Mouse (Mus musculus): ENCODE results near the gene Tmed10. TPM values are rescaled to one million over a fixed set of nuclear protein-coding genes. Genes with fewer than 3 reads are reported as not detected.
A peak's percentile ranks its signal among the peaks of the same experiment; 100 is the strongest.

The Tmed10 gene
- polyA plus RNA-seq, 1 experiment from 2014 or later, result 208 TPM

GRCm38 (mm10) chr12:85342310-85342709 is 32.3 kb downstream of the Tmed10 start:
- H3K4me2 ChIP-seq (ENCODE audit: low read length), result no peak overlapping the region
- H3K36me3 ChIP-seq (ENCODE audit: control insufficient read depth, insufficient read depth, low read length), result peaks cover 4% of the 10 kb centered on the region
- peaks cover 10% of the 10 kb centered on the region for H3K4me1 ChIP-seq (ENCODE audit: control insufficient read depth, insufficient read depth, low read depth, low read length)
- ATAC-seq, result no peak
- H3K4me3 ChIP-seq (ENCODE audit: low read length), result no peak overlapping the region
- 74% methylated on average over 4 of the region's 4 CpGs for WGBS
- no peak overlapping the region for H3K27ac ChIP-seq (ENCODE audit: low read depth, low read length)
- H3K9ac ChIP-seq (ENCODE audit: low read depth, low read length), result no peak overlapping the region
- H3K27me3 ChIP-seq (replicated peaks; ENCODE audit: control insufficient read depth, insufficient read depth, low read length), result no peaks in the 10 kb centered on the region
- no peaks in the 10 kb centered on the region for H3K9me3 ChIP-seq (ENCODE audit: control insufficient read depth, low read length)

GRCm38 (mm10) chr12:85341131-85341530 is 33.5 kb downstream of the Tmed10 start:
- Histone ChIP-seq H3K4me1 (ENCODE audit: control insufficient read depth, insufficient read depth, low read depth, low read length) (peaks cover 10% of the 10 kb centered on the region), H3K27me3 (replicated peaks; ENCODE audit: control insufficient read depth, insufficient read depth, low read length) (no peaks in the 10 kb centered on the region), H3K4me3 (ENCODE audit: low read length) (no peak overlapping the region), H3K27ac (ENCODE audit: low read depth, low read length) (no peak overlapping the region), H3K36me3 (ENCODE audit: control insufficient read depth, insufficient read depth, low read length) (peaks cover 4% of the 10 kb centered on the region), H3K9me3 (ENCODE audit: control insufficient read depth, low read length) (no peaks in the 10 kb centered on the region), H3K9ac (ENCODE audit: low read depth, low read length) (no peak overlapping the region), H3K4me2 (ENCODE audit: low read length) (no peak overlapping the region)
- 0 out of 2 replicates have a peak, but pooled peaks have one; percentile 15 for ATAC-seq
- 64% methylated on average over 1 of the region's 1 CpGs for WGBS

- H3K27me3 ChIP-seq (replicated peaks; ENCODE audit: control insufficient read depth, insufficient read depth, low read length), result no peaks in the 10 kb centered on the region
- ATAC-seq, result no peak
- peaks cover 10% of the 10 kb centered on the region for H3K4me1 ChIP-seq (ENCODE audit: control insufficient read depth, insufficient read depth, low read depth, low read length)
- H3K4me3 ChIP-seq (ENCODE audit: low read length), result no peak overlapping the region
- WGBS, result 50% methylated on average over 4 of the region's 4 CpGs
- H3K9ac ChIP-seq (ENCODE audit: low read depth, low read length), result no peak overlapping the region
- peak overlapping the region; percentile 88 for H3K4me2 ChIP-seq (ENCODE audit: low read length)
- no peak overlapping the region for H3K27ac ChIP-seq (ENCODE audit: low read depth, low read length)
- H3K36me3 ChIP-seq (ENCODE audit: control insufficient read depth, insufficient read depth, low read length), result peaks cover 8% of the 10 kb centered on the region
- H3K9me3 ChIP-seq (ENCODE audit: control insufficient read depth, low read length), result no peaks in the 10 kb centered on the region
Observed at GRCm38 (mm10) chr12:85339947-85340346, 34.7 kb downstream of the Tmed10 start.

GRCm38 (mm10) chr12:85339243-85339729 is 35.4 kb downstream of the Tmed10 start, which contains the start of gene Nek9:
TSS of gene Nek9 (minus strand) at chr12:85339362.
- peak; percentile 88 for ATAC-seq
- H3K4me2 ChIP-seq (ENCODE audit: low read length), result peak within 1 kb of the TSS; percentile 88
- no peaks in the 10 kb centered on the region for H3K27me3 ChIP-seq (replicated peaks; ENCODE audit: control insufficient read depth, insufficient read depth, low read length)
- H3K9me3 ChIP-seq (ENCODE audit: control insufficient read depth, low read length), result no peaks in the 10 kb centered on the region
- peak within 1 kb of the TSS; percentile 93 for H3K4me3 ChIP-seq (ENCODE audit: low read length)
- peaks cover 10% of the 10 kb centered on the region for H3K4me1 ChIP-seq (ENCODE audit: control insufficient read depth, insufficient read depth, low read depth, low read length)
- 0% methylated on average over 36 of the region's 36 CpGs for WGBS
- peak within 1 kb of the TSS; percentile 87 for H3K27ac ChIP-seq (ENCODE audit: low read depth, low read length)
- H3K9ac ChIP-seq (ENCODE audit: low read depth, low read length), result peak within 1 kb of the TSS; percentile 97
- H3K36me3 ChIP-seq (ENCODE audit: control insufficient read depth, insufficient read depth, low read length), result peaks cover 10% of the 10 kb centered on the region

- H3K27ac ChIP-seq (ENCODE audit: low read depth, low read length), result peak overlapping the region; percentile 87
- H3K4me2 ChIP-seq (ENCODE audit: low read length), result peak overlapping the region; percentile 88
- peak overlapping the region; percentile 97 for H3K9ac ChIP-seq (ENCODE audit: low read depth, low read length)
- no peaks in the 10 kb centered on the region for H3K9me3 ChIP-seq (ENCODE audit: control insufficient read depth, low read length)
- under 1% methylated on average over 31 of the region's 42 CpGs for WGBS
- peaks cover 10% of the 10 kb centered on the region for H3K4me1 ChIP-seq (ENCODE audit: control insufficient read depth, insufficient read depth, low read depth, low read length)
- peak; percentile 68 for ATAC-seq
- H3K4me3 ChIP-seq (ENCODE audit: low read length), result peak overlapping the region; percentile 93
- H3K27me3 ChIP-seq (replicated peaks; ENCODE audit: control insufficient read depth, insufficient read depth, low read length), result no peaks in the 10 kb centered on the region
- H3K36me3 ChIP-seq (ENCODE audit: control insufficient read depth, insufficient read depth, low read length), result peaks cover 14% of the 10 kb centered on the region
Observed at GRCm38 (mm10) chr12:85338815-85339214, 35.8 kb downstream of the Tmed10 start.

GRCm38 (mm10) chr12:85337567-85338311 is 36.9 kb downstream of the Tmed10 start:
- Histone ChIP-seq H3K27ac (ENCODE audit: low read depth, low read length) (no peak overlapping the region), H3K4me1 (ENCODE audit: control insufficient read depth, insufficient read depth, low read depth, low read length) (peaks cover 10% of the 10 kb centered on the region), H3K4me2 (ENCODE audit: low read length) (peak overlapping the region; percentile 88), H3K4me3 (ENCODE audit: low read length) (no peak overlapping the region), H3K36me3 (ENCODE audit: control insufficient read depth, insufficient read depth, low read length) (peaks cover 15% of the 10 kb centered on the region), H3K9ac (ENCODE audit: low read depth, low read length) (no peak overlapping the region), H3K9me3 (ENCODE audit: control insufficient read depth, low read length) (no peaks in the 10 kb centered on the region), H3K27me3 (replicated peaks; ENCODE audit: control insufficient read depth, insufficient read depth, low read length) (no peaks in the 10 kb centered on the region)
- no peak for ATAC-seq
- 86% methylated on average over 6 of the region's 6 CpGs for WGBS

GRCm38 (mm10) chr12:85330153-85330552 is 44.5 kb downstream of the Tmed10 start:
- no peak overlapping the region for H3K27ac ChIP-seq (ENCODE audit: low read depth, low read length)
- no peak overlapping the region for H3K4me3 ChIP-seq (ENCODE audit: low read length)
- no peaks in the 10 kb centered on the region for H3K9me3 ChIP-seq (ENCODE audit: control insufficient read depth, low read length)
- no peaks in the 10 kb centered on the region for H3K4me1 ChIP-seq (ENCODE audit: control insufficient read depth, insufficient read depth, low read depth, low read length)
- no peak overlapping the region for H3K4me2 ChIP-seq (ENCODE audit: low read length)
- H3K9ac ChIP-seq (ENCODE audit: low read depth, low read length), result no peak overlapping the region
- 94% methylated on average over 7 of the region's 7 CpGs for WGBS
- H3K27me3 ChIP-seq (replicated peaks; ENCODE audit: control insufficient read depth, insufficient read depth, low read length), result no peaks in the 10 kb centered on the region
- ATAC-seq, result no peak
- peaks cover 36% of the 10 kb centered on the region for H3K36me3 ChIP-seq (ENCODE audit: control insufficient read depth, insufficient read depth, low read length)

GRCm38 (mm10) chr12:85308651-85309050 is 66.0 kb downstream of the Tmed10 start:
- Histone ChIP-seq H3K4me1 (ENCODE audit: control insufficient read depth, insufficient read depth, low read depth, low read length) (no peaks in the 10 kb centered on the region), H3K9ac (ENCODE audit: low read depth, low read length) (no peak overlapping the region), H3K36me3 (ENCODE audit: control insufficient read depth, insufficient read depth, low read length) (peaks cover 54% of the 10 kb centered on the region), H3K27ac (ENCODE audit: low read depth, low read length) (no peak overlapping the region), H3K4me2 (ENCODE audit: low read length) (no peak overlapping the region), H3K9me3 (ENCODE audit: control insufficient read depth, low read length) (no peaks in the 10 kb centered on the region), H3K27me3 (replicated peaks; ENCODE audit: control insufficient read depth, insufficient read depth, low read length) (no peaks in the 10 kb centered on the region), H3K4me3 (ENCODE audit: low read length) (no peak overlapping the region)
- 63% methylated on average over 3 of the region's 3 CpGs for WGBS
- ATAC-seq, result no peak

- peak; percentile 86 for ATAC-seq
- Histone ChIP-seq H3K36me3 (ENCODE audit: control insufficient read depth, insufficient read depth, low read length) (peaks cover 60% of the 10 kb centered on the region), H3K4me1 (ENCODE audit: control insufficient read depth, insufficient read depth, low read depth, low read length) (no peaks in the 10 kb centered on the region), H3K27me3 (replicated peaks; ENCODE audit: control insufficient read depth, insufficient read depth, low read length) (no peaks in the 10 kb centered on the region), H3K4me3 (ENCODE audit: low read length) (no peak overlapping the region), H3K9ac (ENCODE audit: low read depth, low read length) (no peak overlapping the region), H3K4me2 (ENCODE audit: low read length) (no peak overlapping the region), H3K9me3 (ENCODE audit: control insufficient read depth, low read length) (no peaks in the 10 kb centered on the region), H3K27ac (ENCODE audit: low read depth, low read length) (peak overlapping the region; percentile 57; the same call in 1 of the 2 replicates)
- 46% methylated on average over 16 of the region's 16 CpGs for whole genome bisulfite sequencing
Observed at GRCm38 (mm10) chr12:85305247-85305892, 69.3 kb downstream of the Tmed10 start.
